Mouse (Mus musculus) 416B (cell line): ENCODE results near the gene Gdi2.
"Not testable (repeated sequence)": the region's sequence is repeated elsewhere in the genome, so short reads cannot be mapped to it uniquely, and the experiment has no call there.

ENCODE experiments used
- DNase-seq: peaks from one replicate; pipeline ENCODE4 v3.0.0; 2011; ENCODE audit warnings: low read depth

Gdi2 gene

GRCm38 (mm10) chr13:3537594-3538222 is at the start of gene Gdi2:
Gdi2 (plus strand) TSS chr13:3538063.
- DNase-seq: peak; percentile 99

- DNase-seq: no peak
These were observed 42.3 kb upstream of the Gdi2 start for GRCm38 (mm10) chr13:3495526-3495925.

- not testable (repeated sequence) for DNase-seq
These were observed 36.8 kb upstream of the Gdi2 start for GRCm38 (mm10) chr13:3501014-3501413.

GRCm38 (mm10) chr13:3515351-3515750 is 22.5 kb upstream of the Gdi2 start:
- peak; percentile 46 for DNase-seq

- peak; percentile 81 for DNase-seq
These were observed 18.5 kb upstream of the Gdi2 start for GRCm38 (mm10) chr13:3519357-3519756.

- not testable (repeated sequence) for DNase-seq
These were observed 17.9 kb upstream of the Gdi2 start for GRCm38 (mm10) chr13:3519994-3520393.

GRCm38 (mm10) chr13:3523459-3523858 is 14.4 kb upstream of the Gdi2 start:
- no peak for DNase-seq

GRCm38 (mm10) chr13:3523946-3524345 is 13.9 kb upstream of the Gdi2 start:
- DNase-seq: no peak

- DNase-seq: no peak
These were observed 12.2 kb upstream of the Gdi2 start for GRCm38 (mm10) chr13:3525611-3526051.

- peak; percentile 55 for DNase-seq
These were observed 11.5 kb upstream of the Gdi2 start for GRCm38 (mm10) chr13:3526328-3526727.

- peak; percentile 78 for DNase-seq
These were observed 7.4 kb upstream of the Gdi2 start for GRCm38 (mm10) chr13:3530451-3530850.

- not testable (repeated sequence) for DNase-seq
These were observed 6.7 kb upstream of the Gdi2 start for GRCm38 (mm10) chr13:3531176-3531575.

- no peak for DNase-seq
These were observed 6.1 kb upstream of the Gdi2 start for GRCm38 (mm10) chr13:3531692-3532320.

GRCm38 (mm10) chr13:3532451-3532850 is 5.4 kb upstream of the Gdi2 start:
- no peak for DNase-seq

- no peak for DNase-seq
These were observed 3.7 kb upstream of the Gdi2 start for GRCm38 (mm10) chr13:3534146-3534545.

GRCm38 (mm10) chr13:3538223-3538968 is 533 bp downstream of the Gdi2 start:
- DNase-seq: peak; percentile 57

- DNase-seq: peak; percentile 54
These were observed 1.2 kb downstream of the Gdi2 start for GRCm38 (mm10) chr13:3538969-3539562.

GRCm38 (mm10) chr13:3540166-3540565 is 2.3 kb downstream of the Gdi2 start:
- DNase-seq: no peak

- DNase-seq: peak; percentile 84
These were observed 3.4 kb downstream of the Gdi2 start for GRCm38 (mm10) chr13:3541159-3541782.

GRCm38 (mm10) chr13:3544077-3544874 is 6.4 kb downstream of the Gdi2 start:
- DNase-seq: no peak

GRCm38 (mm10) chr13:3544925-3545324 is 7.1 kb downstream of the Gdi2 start:
- peak; percentile 84 for DNase-seq
